Mouse (Mus musculus): ENCODE measurements around the gene Olfr1176.
A peak's percentile ranks its signal among the peaks of the same experiment; 100 is the strongest.

Gene Olfr1176

DNA sequence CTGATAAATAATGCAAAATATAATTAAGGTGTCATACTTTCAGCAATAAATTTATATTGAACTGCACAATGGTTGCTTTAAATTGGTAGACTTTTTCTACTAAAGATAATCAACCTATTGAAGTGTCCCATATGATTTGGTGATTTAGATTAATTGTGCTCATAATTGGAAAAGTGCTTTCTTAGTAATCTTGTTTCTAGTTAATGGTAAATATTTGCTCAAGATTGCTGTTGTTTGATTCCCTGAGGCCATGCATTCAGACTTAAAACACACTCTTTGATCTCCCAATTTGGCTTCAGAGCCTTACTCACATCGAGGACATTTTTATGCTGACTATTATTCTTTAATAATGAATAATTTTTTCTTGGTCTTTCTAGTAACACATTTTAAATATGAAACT lies at the start of gene Olfr1176:
TSS of gene Olfr1176 (plus strand) at position 301 of the 400 bp plus-strand sequence.
- DNase-seq (ENCODE audit: low read depth, low spot score), result no peak

DNA sequence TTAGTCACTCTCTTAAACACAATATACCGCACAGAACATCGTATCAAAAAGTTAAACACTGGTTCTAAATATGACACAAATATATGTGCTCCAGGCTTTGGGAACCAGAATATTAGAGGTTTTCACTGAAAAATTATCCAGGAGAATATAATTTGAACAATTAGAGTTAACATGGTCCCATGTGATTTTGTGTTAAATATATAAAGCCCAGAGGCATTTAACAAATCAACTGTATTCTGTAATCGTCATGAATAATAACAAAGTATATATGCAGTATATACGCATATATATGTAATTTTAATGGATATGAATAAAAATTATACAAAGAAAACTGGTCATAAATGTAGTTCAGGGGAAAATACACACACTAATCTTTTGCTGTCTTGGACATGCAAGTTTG lies 21.5 kb upstream of the Olfr1176 start, which contains the start of gene Olfr1174-ps:
TSS of gene Olfr1174-ps (minus strand) at position 101 of the 400 bp plus-strand sequence.
- DNase-seq (ENCODE audit: low read depth, low spot score), result no peak

DNA sequence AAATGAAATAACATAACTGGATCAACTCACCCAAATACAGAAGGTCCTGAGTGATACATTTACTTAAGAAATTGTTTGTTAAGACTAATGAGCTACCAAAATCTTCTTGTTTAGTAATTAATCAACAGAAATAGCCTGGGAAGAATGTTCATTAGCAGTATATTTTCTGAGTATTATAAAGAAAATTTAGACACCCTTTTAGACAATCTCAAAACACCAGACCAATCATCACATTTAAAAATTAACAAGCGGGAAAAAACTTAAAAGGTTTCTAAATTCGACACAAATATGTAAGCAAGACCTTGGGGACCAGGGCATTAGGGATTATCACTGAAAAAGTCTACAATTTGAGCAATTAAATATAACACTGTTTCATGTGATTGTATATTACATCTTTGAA lies 9.4 kb upstream of the Olfr1176 start, which contains the start of gene Olfr1175-ps:
TSS of gene Olfr1175-ps (minus strand) at position 101 of the 400 bp plus-strand sequence.
- no peak for DNase-seq (ENCODE audit: low read depth, low spot score)

DNA sequence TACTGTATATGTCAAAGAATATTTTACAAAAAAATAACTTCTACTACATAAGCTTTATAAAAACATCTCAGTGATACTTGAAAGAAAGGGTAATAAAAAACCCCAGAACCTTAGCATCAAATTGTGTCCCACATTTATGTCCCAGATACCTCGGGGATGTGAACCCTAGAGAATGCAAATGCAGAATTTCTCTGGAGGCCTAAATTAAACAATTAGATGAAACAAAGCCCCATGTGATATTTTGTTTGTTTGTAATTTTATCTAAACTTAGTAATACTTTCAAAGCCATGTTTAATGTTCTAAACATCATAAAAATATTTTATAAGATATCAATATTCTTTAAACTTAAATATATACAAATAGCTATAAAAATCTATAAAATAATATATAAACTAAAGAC lies 9.9 kb downstream of the Olfr1176 start, which contains the start of gene Olfr1177-ps:
TSS of gene Olfr1177-ps (minus strand) at position 101 of the 400 bp plus-strand sequence.
- no peak for DNase-seq (ENCODE audit: low read depth, low spot score)

DNA sequence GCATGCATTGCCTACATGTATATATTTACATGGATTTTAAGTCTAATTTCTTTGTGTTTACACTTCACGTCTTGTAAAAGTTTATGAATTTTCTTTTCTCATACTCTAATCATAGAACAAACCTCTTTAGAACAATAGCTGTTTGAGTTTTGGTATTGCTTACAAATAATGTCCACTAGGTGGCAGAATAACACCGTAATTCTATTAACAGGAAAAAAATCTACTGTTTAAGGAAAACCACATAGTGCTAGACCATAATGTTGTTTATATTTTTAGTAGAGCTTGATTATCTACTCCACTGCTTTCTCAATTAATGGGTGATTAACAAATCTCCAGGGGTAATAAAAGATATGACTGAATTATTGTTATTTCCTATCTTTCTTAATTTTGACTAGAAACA lies 19.8 kb downstream of the Olfr1176 start:
- DNase-seq (ENCODE audit: low read depth, low spot score), result peak; percentile 23

DNA sequence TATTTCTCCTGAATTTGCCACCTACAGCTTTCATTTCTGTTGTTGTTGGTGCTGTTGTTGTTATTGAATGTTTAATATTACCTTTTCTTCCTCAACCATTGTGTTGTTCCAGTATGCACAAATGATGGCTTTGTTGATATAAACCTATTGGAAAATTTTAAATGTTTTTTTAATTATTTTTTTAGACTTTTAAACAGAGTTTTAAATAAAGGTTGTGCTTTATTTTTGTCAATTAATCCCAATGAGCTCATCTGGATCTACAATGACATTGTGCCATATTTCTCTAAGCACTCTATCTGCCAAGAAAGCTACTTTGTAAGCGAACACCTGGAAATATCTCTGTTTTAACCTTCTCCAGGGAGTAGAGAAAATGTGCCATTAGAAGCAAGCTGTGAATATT lies 50.2 kb downstream of the Olfr1176 start, which contains the start of gene Olfr1178:
TSS of gene Olfr1178 (plus strand) at position 301 of the 400 bp plus-strand sequence.
- no peak for DNase-seq (ENCODE audit: low read depth, low spot score)
